Mouse (Mus musculus) forebrain, embryonic 16.5 days (tissue): Measurements from ENCODE around the gene Creld1. TPM values are rescaled to one million over a fixed set of nuclear protein-coding genes. Genes with fewer than 3 reads are reported as not detected.

Source experiments
- microRNA-seq: library from miRNA; unstranded; fragments of <30 nt; microRNA quantifications from one replicate; pipeline ENCODE4, GENCODE M21; 2017
- polyA plus RNA-seq: library from polyadenylated mRNA; unstranded; fragments of >200 nt; fragmentation: Nextera tagmentation; extraction: Ambion mirVana; gene quantifications from 2 replicates; pipeline ENCODE4 v1.2.1, GENCODE M21; 2015

Creld1 gene
- polyA plus RNA-seq, 1 experiment from 2014 or later, result 73.9 TPM

Small RNAs within 50 kb of the gene (microRNA-seq; reads per million reads assigned to microRNA genes)
- not detected for gene Gm23365

Other genes starting within 250 kb of the Creld1 start
- gene Mtmr14, start 245.5 kb upstream of the Creld1 start, polyA plus RNA-seq, result 42.1 and 44.4 TPM in 2 replicates
- 0.32 and 1.4 TPM in 2 replicates for gene Cpne9, start 201.0 kb upstream of the Creld1 start, polyA plus RNA-seq
- 19.9 and 20.3 TPM in 2 replicates for gene Brpf1, start 176.2 kb upstream of the Creld1 start, polyA plus RNA-seq
- 11.3 and 11.9 TPM in 2 replicates for gene Ogg1, start 156.3 kb upstream of the Creld1 start, polyA plus RNA-seq
- 78.9 and 99.3 TPM in 2 replicates for gene Camk1, start 139.3 kb upstream of the Creld1 start, polyA plus RNA-seq
- gene Tada3, start 105.4 kb upstream of the Creld1 start, polyA plus RNA-seq, result 83.3 and 88.8 TPM in 2 replicates
- gene Arpc4, start 105.2 kb upstream of the Creld1 start, polyA plus RNA-seq, result 407 and 414 TPM in 2 replicates
- 6.4 and 8.7 TPM in 2 replicates for gene Ttll3, start 94.0 kb upstream of the Creld1 start, polyA plus RNA-seq
- 13.9 and 16.3 TPM in 2 replicates for gene Rpusd3, start 64.0 kb upstream of the Creld1 start, polyA plus RNA-seq
- not detected in 2 replicates for gene Cidec, start 47.5 kb upstream of the Creld1 start, polyA plus RNA-seq
- gene Jagn1, start 40.7 kb upstream of the Creld1 start, polyA plus RNA-seq, result 90.9 and 98.9 TPM in 2 replicates
- gene Il17re, start 24.8 kb upstream of the Creld1 start, polyA plus RNA-seq, result 0.07 TPM in 1 of 2 replicates, not detected in the other
- 2.4 and 3.5 TPM in 2 replicates for gene Il17rc, start 11.9 kb upstream of the Creld1 start, polyA plus RNA-seq
- 5.2 and 8.5 TPM in 2 replicates for gene Prrt3, start 18.6 kb downstream of the Creld1 start, polyA plus RNA-seq
- 106 and 108 TPM in 2 replicates for gene Emc3, start 48.4 kb downstream of the Creld1 start, polyA plus RNA-seq
- gene Fancd2, start 48.4 kb downstream of the Creld1 start, polyA plus RNA-seq, result 4.3 and 4.7 TPM in 2 replicates
- gene Fancd2os, start 117.4 kb downstream of the Creld1 start, polyA plus RNA-seq, result 0.19 TPM in 1 of 2 replicates, not detected in the other
- 231 and 240 TPM in 2 replicates for gene Brk1, start 121.5 kb downstream of the Creld1 start, polyA plus RNA-seq
- 78.1 and 82.2 TPM in 2 replicates for gene Vhl, start 140.7 kb downstream of the Creld1 start, polyA plus RNA-seq
- 1.4 and 1.5 TPM in 2 replicates for gene Irak2, start 155.2 kb downstream of the Creld1 start, polyA plus RNA-seq
- 1.1 and 1.6 TPM in 2 replicates for gene Tatdn2, start 213.8 kb downstream of the Creld1 start, polyA plus RNA-seq
- gene Ghrl, start 236.6 kb downstream of the Creld1 start, polyA plus RNA-seq, result 0.49 TPM in 1 of 2 replicates, not detected in the other